Mouse (Mus musculus) thymus, postnatal 10 days (tissue): Measurements from ENCODE around the gene Vmn1r149.
"Not testable (repeated sequence)": the region's sequence is repeated elsewhere in the genome, so short reads cannot be mapped to it uniquely, and the experiment has no call there.

ENCODE experiments used
- DNase-seq, 2 experiments: peaks; one replicate each; pipeline ENCODE4 v3.0.0; 2021; ENCODE audit warnings: low spot score in 2 of 2

Gene Vmn1r149

DNA sequence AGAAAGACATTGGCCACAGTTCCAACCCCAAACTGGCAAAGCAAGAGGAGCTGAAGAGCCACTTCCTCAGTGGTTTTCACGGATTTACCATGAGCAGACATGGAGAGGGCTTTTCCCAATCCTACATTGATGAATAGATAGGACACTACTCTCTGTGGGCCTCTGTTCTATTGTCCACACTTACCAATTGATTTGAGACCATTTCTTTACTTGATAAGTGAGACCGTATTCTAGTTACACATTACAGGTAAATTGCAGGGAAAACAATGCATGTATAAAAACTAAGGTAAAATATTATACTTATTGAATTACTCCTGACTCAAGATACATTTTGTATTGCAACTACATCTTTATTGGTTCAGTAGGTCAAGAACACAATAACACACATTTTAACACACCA, at the start of gene Vmn1r149:
Vmn1r149 (minus strand) TSS at position 101 of the 400 bp plus-strand sequence.
- not testable (repeated sequence) for DNase-seq

DNA sequence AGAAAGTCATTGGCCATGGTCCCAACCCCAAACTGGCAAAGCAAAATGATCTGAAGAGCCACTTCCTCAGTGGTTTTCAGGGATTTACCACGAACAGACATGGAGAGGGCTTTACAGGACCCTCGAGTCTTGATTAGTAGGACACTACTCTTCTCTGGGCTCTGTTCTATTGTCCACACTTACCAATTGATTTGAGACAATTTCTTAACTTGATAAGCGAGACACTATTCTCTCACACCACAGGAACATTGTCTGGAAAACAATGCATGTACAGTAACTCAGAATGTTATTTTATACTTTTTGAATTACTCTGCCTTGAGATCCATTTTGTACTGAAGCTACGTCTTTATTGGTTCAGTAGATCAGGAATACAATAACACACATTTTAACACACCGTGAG, 25.9 kb upstream of the Vmn1r149 start, which contains the start of gene Gm10665:
Gm10665 (minus strand) TSS at position 101 of the 400 bp plus-strand sequence.
- not testable (repeated sequence) for DNase-seq

DNA sequence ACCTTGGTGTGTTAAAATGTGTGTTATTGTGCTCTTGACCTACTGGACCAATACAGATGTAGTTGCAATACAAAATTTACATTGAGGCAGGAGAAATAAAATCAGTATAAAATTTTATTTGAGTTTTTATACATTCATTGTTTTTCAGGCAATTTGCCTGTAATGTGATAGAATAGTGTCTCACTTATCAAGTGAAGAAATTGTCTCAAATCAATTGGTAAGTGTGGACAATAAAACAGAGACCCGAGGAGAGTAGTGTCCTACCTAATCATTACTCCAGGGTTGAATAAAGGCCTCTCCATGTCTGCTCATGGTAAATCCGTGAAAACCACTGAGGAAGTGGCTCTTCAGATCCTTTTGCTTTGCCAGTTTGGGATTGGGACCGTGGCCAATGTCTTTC, 24.7 kb downstream of the Vmn1r149 start, which contains the start of gene Vmn1r148:
Vmn1r148 (plus strand) TSS at position 301 of the 400 bp plus-strand sequence.
- not testable (repeated sequence) for DNase-seq
